Mouse (Mus musculus) cerebellum, adult 9-10 months (tissue): ENCODE data around the gene Trmt5.
A peak's percentile ranks its signal among the peaks of the same experiment; 100 is the strongest.

Experiments used
- DNase-seq: peaks from one replicate; pipeline ENCODE4 v3.0.0; 2022

Trmt5 gene

GRCm38 (mm10) chr12:73286287-73287092, at the start of gene Trmt5, which contains the start of gene Slc38a6:
TSS of gene Trmt5 (minus strand) at chr12:73286710.
TSS of gene Slc38a6 (plus strand) at chr12:73286779.
- peak; percentile 90 for DNase-seq

GRCm38 (mm10) chr12:73334051-73334551, 47.6 kb upstream of the Trmt5 start:
- no peak for DNase-seq

GRCm38 (mm10) chr12:73332701-73333100, 46.2 kb upstream of the Trmt5 start:
- no peak for DNase-seq

- DNase-seq = no peak
Measured at GRCm38 (mm10) chr12:73330236-73330635, 43.7 kb upstream of the Trmt5 start.

GRCm38 (mm10) chr12:73328448-73329167, 42.1 kb upstream of the Trmt5 start:
- DNase-seq = no peak

- DNase-seq = no peak
Measured at GRCm38 (mm10) chr12:73327381-73327780, 40.9 kb upstream of the Trmt5 start.

- DNase-seq = no peak
Measured at GRCm38 (mm10) chr12:73325617-73326016, 39.1 kb upstream of the Trmt5 start.

- no peak for DNase-seq
Measured at GRCm38 (mm10) chr12:73325181-73325580, 38.7 kb upstream of the Trmt5 start.

- DNase-seq = no peak
Measured at GRCm38 (mm10) chr12:73324742-73325141, 38.2 kb upstream of the Trmt5 start.

- DNase-seq = no peak
Measured at GRCm38 (mm10) chr12:73324180-73324586, 37.7 kb upstream of the Trmt5 start.

- DNase-seq = no peak
Measured at GRCm38 (mm10) chr12:73317706-73318686, 31.5 kb upstream of the Trmt5 start.

GRCm38 (mm10) chr12:73308711-73309110, 22.2 kb upstream of the Trmt5 start:
- no peak for DNase-seq

GRCm38 (mm10) chr12:73307750-73308149, 21.2 kb upstream of the Trmt5 start:
- no peak for DNase-seq

- DNase-seq = no peak
Measured at GRCm38 (mm10) chr12:73304636-73305035, 18.1 kb upstream of the Trmt5 start.

GRCm38 (mm10) chr12:73300531-73300930, 14.0 kb upstream of the Trmt5 start:
- DNase-seq = no peak

GRCm38 (mm10) chr12:73298621-73299020, 12.1 kb upstream of the Trmt5 start:
- no peak for DNase-seq

- no peak for DNase-seq
Measured at GRCm38 (mm10) chr12:73295505-73296140, 9.1 kb upstream of the Trmt5 start.

GRCm38 (mm10) chr12:73294884-73295283, 8.4 kb upstream of the Trmt5 start:
- no peak for DNase-seq

GRCm38 (mm10) chr12:73288626-73289025, 2.1 kb upstream of the Trmt5 start:
- no peak for DNase-seq

GRCm38 (mm10) chr12:73287609-73288008, 1.1 kb upstream of the Trmt5 start:
- peak; percentile 10 for DNase-seq

- DNase-seq = no peak
Measured at GRCm38 (mm10) chr12:73274921-73275320, 11.6 kb downstream of the Trmt5 start.

GRCm38 (mm10) chr12:73269933-73270332, 16.6 kb downstream of the Trmt5 start:
- DNase-seq = no peak
